Mouse (Mus musculus): Measurements from ENCODE around the gene Olfr820. TPM values are rescaled to one million over a fixed set of nuclear protein-coding genes. Genes with fewer than 3 reads are reported as not detected.
"Not testable (repeated sequence)": the region's sequence is repeated elsewhere in the genome, so short reads cannot be mapped to it uniquely, and the experiment has no call there.

Olfr820 gene
- total RNA-seq (2021): not detected

- DNase-seq (ENCODE audit: low spot score): no peak
- intact Hi-C loops (cut with DNase I): no loop called here
Observed at GRCm38 (mm10) chr10:130012321-130012720, at the start of gene Olfr820. Gene Olfr820 (plus strand): TSS chr10:130012621.

GRCm38 (mm10) chr10:129966232-129966631 lies 46.2 kb upstream of the Olfr820 start:
- intact Hi-C loops (cut with DNase I); DNase-seq (ENCODE audit: low spot score): not testable (repeated sequence)

- intact Hi-C loops (cut with DNase I); DNase-seq (ENCODE audit: low spot score): not testable (repeated sequence)
Observed at GRCm38 (mm10) chr10:129967166-129967565, 45.3 kb upstream of the Olfr820 start, which contains the start of gene Olfr819. Gene Olfr819 (minus strand): TSS chr10:129967266.

GRCm38 (mm10) chr10:129972994-129973393 lies 39.4 kb upstream of the Olfr820 start:
- intact Hi-C loops (cut with DNase I); DNase-seq (ENCODE audit: low spot score): not testable (repeated sequence)

- intact Hi-C loops (cut with DNase I); DNase-seq (ENCODE audit: low spot score): not testable (repeated sequence)
Observed at GRCm38 (mm10) chr10:129976040-129976439, 36.4 kb upstream of the Olfr820 start, which contains the start of gene Olfr247. Gene Olfr247 (minus strand): TSS chr10:129976140.

GRCm38 (mm10) chr10:129981867-129982266 lies 30.6 kb upstream of the Olfr820 start:
- intact Hi-C loops (cut with DNase I); DNase-seq (ENCODE audit: low spot score): not testable (repeated sequence)

GRCm38 (mm10) chr10:129984962-129985361 lies 27.5 kb upstream of the Olfr820 start, which contains the start of gene Gm10310:
Gene Gm10310 (minus strand): TSS chr10:129985062.
- intact Hi-C loops (cut with DNase I); DNase-seq (ENCODE audit: low spot score): not testable (repeated sequence)

- DNase-seq (ENCODE audit: low spot score); intact Hi-C loops (cut with DNase I): not testable (repeated sequence)
Observed at GRCm38 (mm10) chr10:130004104-130004503, 8.3 kb upstream of the Olfr820 start.

GRCm38 (mm10) chr10:130005366-130005765 lies 7.1 kb upstream of the Olfr820 start:
- DNase-seq (ENCODE audit: low spot score); intact Hi-C loops (cut with DNase I): not testable (repeated sequence)

GRCm38 (mm10) chr10:130030048-130030447 lies 17.6 kb downstream of the Olfr820 start, which contains the start of gene Olfr821:
Gene Olfr821 (plus strand): TSS chr10:130030348.
- DNase-seq (ENCODE audit: low spot score): no peak
- intact Hi-C loops (cut with DNase I): no loop called here

- intact Hi-C loops (cut with DNase I): no loop called here
- DNase-seq (ENCODE audit: low spot score): no peak
Observed at GRCm38 (mm10) chr10:130037096-130037495, 24.7 kb downstream of the Olfr820 start.

Other genes starting within 250 kb of the Olfr820 start
- not detected for gene Olfr808, start 247.1 kb upstream of the Olfr820 start, total RNA-seq (2021)
- not detected for gene Olfr809, start 238.0 kb upstream of the Olfr820 start, total RNA-seq (2021)
- gene Olfr810, start 217.7 kb upstream of the Olfr820 start, total RNA-seq (2021): not detected
- gene Olfr811, start 208.2 kb upstream of the Olfr820 start, total RNA-seq (2021): not detected
- gene Olfr812, start 166.5 kb upstream of the Olfr820 start, total RNA-seq (2021): not detected
- gene Olfr813, start 157.3 kb upstream of the Olfr820 start, total RNA-seq (2021): not detected
- gene Olfr814, start 132.8 kb upstream of the Olfr820 start, total RNA-seq (2021): not detected
- not detected for gene Olfr815, start 106.8 kb upstream of the Olfr820 start, total RNA-seq (2021)
- gene Olfr816, start 97.0 kb upstream of the Olfr820 start, total RNA-seq (2021): not detected
- not detected for gene Olfr818, start 63.5 kb upstream of the Olfr820 start, total RNA-seq (2021)
- gene Olfr819, start 45.4 kb upstream of the Olfr820 start, total RNA-seq (2021): not detected
- not detected for gene Olfr247, start 36.5 kb upstream of the Olfr820 start, total RNA-seq (2021)
- gene Gm10310, start 27.6 kb upstream of the Olfr820 start, total RNA-seq (2021): not detected
- not detected for gene Olfr821, start 17.7 kb downstream of the Olfr820 start, total RNA-seq (2021)
- gene Olfr822, start 58.6 kb downstream of the Olfr820 start, total RNA-seq (2021): not detected
- gene Olfr823, start 102.8 kb downstream of the Olfr820 start, total RNA-seq (2021): not detected
- gene Olfr824, start 117.4 kb downstream of the Olfr820 start, total RNA-seq (2021): not detected
- not detected for gene Olfr825, start 154.1 kb downstream of the Olfr820 start, total RNA-seq (2021)
- not detected for gene Olfr826, start 171.6 kb downstream of the Olfr820 start, total RNA-seq (2021)
- not detected for gene Olfr827, start 201.8 kb downstream of the Olfr820 start, total RNA-seq (2021)

Data from heart, postnatal 25 days (tissue).